Mouse (Mus musculus) C2C12 (cell line): ENCODE data around the gene Rtn2.

Experiments used
- CTCF ChIP-seq: IDR thresholded peaks from one replicate; pipeline ENCODE4 v1.5.1; 2011; ENCODE audit not compliant: control insufficient read depth, insufficient read depth, insufficient read length
- MAX ChIP-seq: IDR thresholded peaks from one replicate; pipeline ENCODE4 v1.6.1; 2011; ENCODE audit warnings: mild to moderate bottlenecking, control low read depth
- MYOG ChIP-seq: IDR thresholded peaks from one replicate; pipeline ENCODE4 v1.6.1; 2011; ENCODE audit not compliant: control insufficient read depth, insufficient read length; ENCODE audit errors: extremely low read depth

- no peak for TF ChIP-seq CTCF
- no peak for TF ChIP-seq MAX
- TF ChIP-seq MYOG = no peak
Measured at GRCm38 (mm10) chr7:19305413-19305735, 22.9 kb downstream of the Rtn2 start.
